Mouse (Mus musculus): ENCODE data around the gene Hic1. TPM values are rescaled to one million over a fixed set of nuclear protein-coding genes. Genes with fewer than 3 reads are reported as not detected.

Gene Hic1
- polyA plus RNA-seq, 1 experiment from 2014 or later = 1.9 TPM

DNA sequence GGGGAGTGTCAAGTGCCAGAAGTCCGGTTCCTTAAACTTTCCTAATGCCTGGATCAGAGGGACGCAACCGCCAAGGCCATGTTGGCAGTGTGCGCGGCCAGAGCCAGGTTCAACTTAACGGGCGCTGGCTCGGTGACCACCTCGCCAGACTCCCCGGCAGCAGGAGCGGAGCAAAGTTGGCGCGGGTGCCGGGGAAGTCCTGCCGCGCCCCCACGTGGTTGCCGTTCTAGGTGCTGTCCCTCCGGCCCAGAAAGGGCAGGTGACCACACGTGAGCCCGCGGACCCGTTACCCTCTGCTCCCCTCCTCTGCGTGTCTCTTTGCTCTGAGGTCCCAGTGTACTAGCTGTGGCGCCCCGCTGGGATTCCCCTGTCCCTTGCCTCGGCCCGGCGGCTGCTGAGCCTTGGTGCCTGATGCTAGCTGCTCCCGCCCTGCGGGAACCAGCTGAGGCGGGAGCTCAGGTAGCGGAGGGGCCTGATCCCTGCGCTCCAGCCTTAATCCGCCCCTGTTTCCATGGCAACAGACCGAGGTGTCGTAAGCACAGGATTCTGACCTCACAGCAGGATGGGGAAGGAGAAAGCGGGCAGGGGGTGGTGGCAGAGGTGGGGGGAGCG, 25.6 kb upstream of the Hic1 start:
- H3K27me3 ChIP-seq (replicated peaks; ENCODE audit: control insufficient read depth, insufficient read depth, low read length) = peaks cover 11% of the 10 kb centered on the region
- under 1% methylated on average over 39 of the region's 39 CpGs for whole genome bisulfite sequencing
- peak overlapping the region; percentile 20; the same call in 1 of the 2 replicates for H3K27ac ChIP-seq (ENCODE audit: low read depth, low read length)
- peak overlapping the region; percentile 72 for H3K4me2 ChIP-seq (ENCODE audit: low read length)
- H3K36me3 ChIP-seq (ENCODE audit: control insufficient read depth, insufficient read depth, low read length) = no peaks in the 10 kb centered on the region
- peak; percentile 35; the same call in 1 of the 2 replicates for ATAC-seq
- no peaks in the 10 kb centered on the region for H3K9me3 ChIP-seq (ENCODE audit: control insufficient read depth, low read length)
- peak overlapping the region; percentile 68 for H3K9ac ChIP-seq (ENCODE audit: low read depth, low read length)
- H3K4me1 ChIP-seq (ENCODE audit: control insufficient read depth, insufficient read depth, low read depth, low read length) = peaks cover 31% of the 10 kb centered on the region
- peak overlapping the region; percentile 60 for H3K4me3 ChIP-seq (ENCODE audit: low read length)

DNA sequence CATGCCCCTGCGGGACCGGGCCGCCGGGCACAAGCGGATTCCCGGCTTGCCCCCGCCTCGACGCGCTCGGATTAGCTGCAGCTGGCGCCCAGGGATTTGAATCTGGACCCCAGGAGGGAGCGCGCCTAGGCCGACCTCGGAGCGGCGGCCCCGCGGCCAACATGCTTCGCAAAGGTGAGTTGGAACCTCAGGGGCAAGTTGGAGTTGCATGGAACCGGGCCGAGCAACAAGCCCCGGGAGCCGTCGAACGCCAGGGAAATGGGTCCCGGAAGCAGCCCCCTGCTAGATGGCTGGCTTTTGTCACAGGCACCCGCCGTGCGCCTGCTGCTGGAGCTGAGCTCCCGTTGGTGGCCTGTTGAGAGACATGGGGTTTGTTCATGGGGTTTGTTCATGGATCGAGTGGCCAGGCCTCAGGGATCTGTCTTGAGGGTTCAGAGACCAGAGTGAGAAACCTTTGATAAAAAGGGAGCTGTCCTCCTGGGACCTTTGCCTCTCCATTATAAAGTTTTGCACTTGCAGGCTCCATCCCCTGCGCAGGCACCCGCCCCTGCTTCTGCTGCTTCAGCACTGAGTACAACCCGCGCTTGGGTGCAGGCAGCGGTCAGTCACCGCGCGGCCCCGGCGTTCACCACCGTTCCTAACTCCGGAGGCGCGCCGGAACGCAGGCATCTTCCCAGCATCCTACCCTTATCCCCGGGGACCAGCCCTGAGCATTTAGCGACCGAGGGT, 25.0 kb upstream of the Hic1 start:
- no peak for ATAC-seq
- Histone ChIP-seq H3K4me1 (ENCODE audit: control insufficient read depth, insufficient read depth, low read depth, low read length) (peaks cover 37% of the 10 kb centered on the region), H3K36me3 (ENCODE audit: control insufficient read depth, insufficient read depth, low read length) (no peaks in the 10 kb centered on the region), H3K9me3 (ENCODE audit: control insufficient read depth, low read length) (no peaks in the 10 kb centered on the region), H3K4me2 (ENCODE audit: low read length) (peak overlapping the region; percentile 72), H3K27me3 (replicated peaks; ENCODE audit: control insufficient read depth, insufficient read depth, low read length) (peaks cover 11% of the 10 kb centered on the region), H3K27ac (ENCODE audit: low read depth, low read length) (peak overlapping the region; percentile 32; the same call in 1 of the 2 replicates), H3K4me3 (ENCODE audit: low read length) (peak overlapping the region; percentile 60), H3K9ac (ENCODE audit: low read depth, low read length) (peak overlapping the region; percentile 68)
- under 1% methylated on average over 52 of the region's 52 CpGs for WGBS

DNA sequence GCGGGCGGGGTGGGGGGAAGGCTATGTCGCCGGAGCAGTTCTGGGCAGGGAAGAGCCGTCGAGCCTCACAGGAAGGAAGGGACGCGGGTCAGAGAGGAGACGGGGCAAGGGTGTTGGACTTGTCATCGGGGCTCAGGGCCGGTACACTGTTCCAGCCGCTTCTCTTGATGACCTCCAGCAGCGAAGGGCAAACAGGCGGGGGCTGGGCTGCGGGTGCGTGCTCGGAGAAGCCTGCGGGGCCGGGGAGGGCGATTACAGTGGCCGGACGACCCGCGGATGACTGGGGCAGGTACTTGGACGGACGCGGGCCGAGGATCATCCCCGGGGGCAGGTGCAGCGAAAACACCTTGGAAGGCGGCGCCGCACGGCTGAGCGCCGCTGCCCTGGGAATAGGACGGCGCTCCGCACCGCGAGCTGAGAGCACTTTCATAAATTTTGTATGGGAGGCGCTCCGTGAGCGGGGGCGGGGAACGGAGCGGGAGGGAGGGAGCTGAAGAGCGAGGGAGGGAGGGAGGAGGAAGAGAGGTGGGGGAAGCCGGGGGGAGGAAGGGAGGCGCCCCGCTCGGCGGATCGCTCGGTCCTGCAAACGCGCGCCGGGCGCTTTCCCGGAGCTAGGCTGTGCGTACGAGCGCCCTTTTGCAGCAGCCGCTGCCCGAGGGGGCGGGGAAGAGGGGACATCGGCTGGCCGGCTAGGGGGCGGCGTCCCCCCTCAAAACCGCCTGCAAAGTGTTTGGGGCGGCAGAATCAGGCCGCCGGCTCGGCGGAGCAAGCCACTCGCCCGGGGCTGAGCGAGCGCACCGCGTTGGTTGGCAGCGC, 24.1 kb upstream of the Hic1 start, which contains the start of gene Rtn4rl1:
Gene Rtn4rl1 (plus strand): TSS at position 528 of the 816 bp plus-strand sequence.
- peak within 1 kb of the TSS; percentile 72 for H3K4me2 ChIP-seq (ENCODE audit: low read length)
- peaks cover 39% of the 10 kb centered on the region for H3K4me1 ChIP-seq (ENCODE audit: control insufficient read depth, insufficient read depth, low read depth, low read length)
- H3K27me3 ChIP-seq (replicated peaks; ENCODE audit: control insufficient read depth, insufficient read depth, low read length) = peaks cover 11% of the 10 kb centered on the region
- WGBS = under 1% methylated on average over 71 of the region's 84 CpGs
- H3K36me3 ChIP-seq (ENCODE audit: control insufficient read depth, insufficient read depth, low read length) = no peaks in the 10 kb centered on the region
- H3K4me3 ChIP-seq (ENCODE audit: low read length) = peak within 1 kb of the TSS; percentile 60
- H3K27ac ChIP-seq (ENCODE audit: low read depth, low read length) = peak within 1 kb of the TSS; percentile 32; the same call in 1 of the 2 replicates
- H3K9ac ChIP-seq (ENCODE audit: low read depth, low read length) = peak within 1 kb of the TSS; percentile 68
- ATAC-seq = no peak
- no peaks in the 10 kb centered on the region for H3K9me3 ChIP-seq (ENCODE audit: control insufficient read depth, low read length)

DNA sequence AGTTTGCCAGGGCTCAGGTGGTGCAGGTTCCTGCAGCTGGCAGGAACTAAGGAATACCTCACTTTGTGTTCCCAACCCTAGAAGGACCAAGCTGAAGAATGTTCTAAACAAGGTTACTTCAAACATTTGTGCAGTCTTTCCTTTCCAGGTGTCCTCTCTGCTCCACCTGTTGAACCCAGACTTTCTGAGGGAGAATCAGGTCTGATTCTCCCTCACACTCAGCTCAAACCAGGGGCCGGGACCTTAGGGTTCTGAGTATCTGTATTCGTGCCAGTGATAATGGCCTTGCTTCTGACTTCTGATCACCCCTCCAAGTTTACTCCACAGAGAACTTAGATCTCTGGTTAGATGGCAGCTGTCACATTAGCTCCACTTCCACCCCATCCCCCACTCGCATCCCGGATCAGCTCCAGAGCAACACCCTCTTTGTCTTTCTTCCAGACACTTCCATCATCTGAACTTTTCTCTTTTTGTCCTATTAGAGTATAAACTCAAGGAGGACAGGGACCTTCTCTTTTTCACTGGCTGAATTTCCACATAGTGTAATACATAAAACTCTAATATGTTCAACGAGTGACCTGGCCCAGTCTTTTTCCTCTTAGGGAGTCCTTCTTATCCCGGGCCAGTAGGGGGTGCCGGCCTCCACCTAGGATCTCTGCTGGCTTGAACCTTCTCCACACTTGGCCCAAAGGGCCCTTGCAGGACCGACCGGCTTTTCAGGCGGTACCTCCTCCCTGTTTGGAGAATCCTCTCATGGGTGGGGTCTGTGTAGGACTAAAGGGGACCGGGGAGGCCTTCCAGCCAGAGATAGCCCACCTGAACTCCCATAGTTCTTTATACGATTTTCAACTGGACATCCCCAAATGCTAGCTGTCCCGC, 23.3 kb upstream of the Hic1 start:
- Histone ChIP-seq H3K9ac (ENCODE audit: low read depth, low read length) (peak overlapping the region; percentile 68; the same call in 1 of the 2 replicates), H3K4me1 (ENCODE audit: control insufficient read depth, insufficient read depth, low read depth, low read length) (peaks cover 39% of the 10 kb centered on the region), H3K4me2 (ENCODE audit: low read length) (peak overlapping the region; percentile 72), H3K4me3 (ENCODE audit: low read length) (peak overlapping the region; percentile 60), H3K36me3 (ENCODE audit: control insufficient read depth, insufficient read depth, low read length) (no peaks in the 10 kb centered on the region), H3K27ac (ENCODE audit: low read depth, low read length) (no peak overlapping the region), H3K9me3 (ENCODE audit: control insufficient read depth, low read length) (no peaks in the 10 kb centered on the region), H3K27me3 (replicated peaks; ENCODE audit: control insufficient read depth, insufficient read depth, low read length) (peaks cover 11% of the 10 kb centered on the region)
- peak; percentile 40 for ATAC-seq
- WGBS = 20% methylated on average over 13 of the region's 13 CpGs

DNA sequence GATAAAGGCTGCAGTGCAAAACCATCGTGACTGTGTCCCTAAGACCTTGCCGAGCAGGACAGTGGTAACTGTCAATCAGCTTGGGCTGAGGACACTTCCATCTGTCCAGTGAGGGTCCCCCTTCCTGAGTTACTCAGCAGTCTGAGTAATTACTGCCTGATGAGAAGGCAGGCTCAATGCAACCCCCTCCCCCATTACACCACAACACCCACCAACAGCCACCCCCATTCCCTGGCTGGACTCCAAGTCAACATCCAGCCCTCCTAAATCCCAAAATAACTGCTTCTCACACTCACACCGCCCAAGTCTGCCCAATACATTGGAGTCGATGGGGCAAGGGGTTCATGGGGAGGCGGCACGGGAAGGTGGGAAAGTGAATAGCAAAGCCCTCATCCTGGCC, 22.5 kb upstream of the Hic1 start:
- peaks cover 11% of the 10 kb centered on the region for H3K27me3 ChIP-seq (replicated peaks; ENCODE audit: control insufficient read depth, insufficient read depth, low read length)
- no peak overlapping the region for H3K27ac ChIP-seq (ENCODE audit: low read depth, low read length)
- no peak overlapping the region for H3K4me2 ChIP-seq (ENCODE audit: low read length)
- no peaks in the 10 kb centered on the region for H3K36me3 ChIP-seq (ENCODE audit: control insufficient read depth, insufficient read depth, low read length)
- no peak for ATAC-seq
- H3K4me3 ChIP-seq (ENCODE audit: low read length) = no peak overlapping the region
- WGBS = 63% methylated on average over 6 of the region's 6 CpGs
- H3K9me3 ChIP-seq (ENCODE audit: control insufficient read depth, low read length) = no peaks in the 10 kb centered on the region
- H3K9ac ChIP-seq (ENCODE audit: low read depth, low read length) = no peak overlapping the region
- H3K4me1 ChIP-seq (ENCODE audit: control insufficient read depth, insufficient read depth, low read depth, low read length) = peaks cover 39% of the 10 kb centered on the region

DNA sequence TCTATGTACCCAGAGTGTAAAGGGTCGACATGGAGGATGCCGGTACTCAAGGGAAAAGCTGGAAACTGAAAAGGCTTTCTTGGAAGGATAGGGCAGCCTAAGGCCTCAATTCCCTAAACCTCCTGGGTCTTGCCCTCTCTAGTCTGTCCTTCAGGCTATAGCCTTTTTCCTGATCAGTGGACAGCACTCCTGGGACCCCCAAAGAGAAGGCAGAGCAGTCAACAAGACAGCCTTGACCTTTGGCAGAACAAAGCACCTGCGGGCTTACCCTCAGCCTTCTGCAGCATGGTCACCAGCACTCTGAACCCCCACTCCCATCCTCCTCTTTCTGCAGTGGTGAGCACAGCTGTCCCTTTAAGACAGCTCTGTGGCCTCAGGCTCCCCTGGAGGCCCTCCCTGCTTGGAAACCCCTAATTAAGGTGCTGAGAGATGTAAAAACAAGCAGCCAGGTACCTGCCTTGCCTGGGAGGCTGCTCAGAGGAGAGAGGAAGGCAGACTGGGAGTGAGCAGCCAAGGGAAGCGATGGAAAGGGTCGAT, 21.7 kb upstream of the Hic1 start, which contains the start of gene Dph1:
Gene Dph1 (minus strand): TSS at position 337 of the 537 bp plus-strand sequence.
- ATAC-seq = no peak
- H3K27me3 ChIP-seq (replicated peaks; ENCODE audit: control insufficient read depth, insufficient read depth, low read length) = peaks cover 7% of the 10 kb centered on the region
- peaks cover 33% of the 10 kb centered on the region for H3K4me1 ChIP-seq (ENCODE audit: control insufficient read depth, insufficient read depth, low read depth, low read length)
- peak within 1 kb of the TSS; percentile 16; the same call in 1 of the 2 replicates for H3K27ac ChIP-seq (ENCODE audit: low read depth, low read length)
- H3K9me3 ChIP-seq (ENCODE audit: control insufficient read depth, low read length) = no peaks in the 10 kb centered on the region
- H3K9ac ChIP-seq (ENCODE audit: low read depth, low read length) = peak within 1 kb of the TSS; percentile 68
- no peaks in the 10 kb centered on the region for H3K36me3 ChIP-seq (ENCODE audit: control insufficient read depth, insufficient read depth, low read length)
- 45% methylated on average over 5 of the region's 5 CpGs for WGBS
- peak within 1 kb of the TSS; percentile 96 for H3K4me2 ChIP-seq (ENCODE audit: low read length)
- H3K4me3 ChIP-seq (ENCODE audit: low read length) = peak within 1 kb of the TSS; percentile 64

DNA sequence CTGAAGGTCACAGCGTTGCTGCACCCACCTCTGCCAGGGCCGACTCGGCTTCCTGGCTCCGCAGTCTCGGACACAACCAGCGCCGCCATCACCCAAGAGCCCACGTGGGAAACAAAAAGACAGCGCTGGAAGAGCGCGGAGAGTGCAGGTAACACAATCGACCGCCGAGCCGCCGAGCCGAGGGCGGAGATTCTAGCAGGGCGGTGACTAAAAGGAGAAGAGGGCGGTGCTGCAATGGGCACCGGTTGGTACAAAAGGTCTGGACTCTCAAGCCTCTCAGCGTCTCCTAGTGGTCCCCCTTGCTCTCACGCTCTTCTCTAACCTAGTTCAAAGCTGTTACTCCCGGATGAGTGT, 21.0 kb upstream of the Hic1 start:
- peak overlapping the region; percentile 68 for H3K9ac ChIP-seq (ENCODE audit: low read depth, low read length)
- no peaks in the 10 kb centered on the region for H3K36me3 ChIP-seq (ENCODE audit: control insufficient read depth, insufficient read depth, low read length)
- WGBS = 0% methylated on average over 24 of the region's 24 CpGs
- peak overlapping the region; percentile 64 for H3K4me3 ChIP-seq (ENCODE audit: low read length)
- ATAC-seq = peak; percentile 89
- peak overlapping the region; percentile 96 for H3K4me2 ChIP-seq (ENCODE audit: low read length)
- H3K27me3 ChIP-seq (replicated peaks; ENCODE audit: control insufficient read depth, insufficient read depth, low read length) = peaks cover 4% of the 10 kb centered on the region
- peaks cover 30% of the 10 kb centered on the region for H3K4me1 ChIP-seq (ENCODE audit: control insufficient read depth, insufficient read depth, low read depth, low read length)
- H3K27ac ChIP-seq (ENCODE audit: low read depth, low read length) = no peak overlapping the region
- H3K9me3 ChIP-seq (ENCODE audit: control insufficient read depth, low read length) = no peaks in the 10 kb centered on the region

DNA sequence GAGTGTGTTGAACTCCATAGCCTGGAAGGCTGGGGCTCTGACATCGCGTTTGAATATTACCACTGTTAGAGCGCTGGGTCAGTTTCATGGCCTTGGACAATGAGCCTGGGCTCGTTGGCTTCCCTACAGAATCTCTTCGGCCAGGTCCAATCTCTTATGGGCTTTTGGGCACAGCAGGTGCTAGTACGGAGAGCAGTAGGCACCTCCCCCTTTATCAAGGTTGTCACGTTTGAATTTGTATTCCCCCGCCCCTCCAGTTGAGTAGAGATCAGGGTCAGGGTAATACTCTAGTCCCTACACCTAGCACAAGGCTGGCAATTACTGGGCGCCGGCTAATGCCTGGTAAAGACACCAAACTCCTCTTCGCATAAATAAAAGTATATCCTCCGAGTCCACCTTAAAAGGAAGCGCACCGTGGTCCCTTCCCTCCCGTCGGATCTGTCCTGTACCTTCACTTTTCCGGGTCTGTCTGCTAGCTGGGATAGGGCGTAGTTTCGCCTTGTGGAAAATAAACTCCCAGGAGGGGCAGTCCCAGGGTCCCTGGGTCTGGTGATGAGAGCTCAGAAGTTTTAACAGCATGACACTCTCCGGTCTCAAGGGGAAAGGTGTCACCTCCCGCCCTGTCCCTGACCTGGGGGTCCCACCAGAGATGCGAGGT, 20.5 kb upstream of the Hic1 start:
- H3K4me3 ChIP-seq (ENCODE audit: low read length) = peak overlapping the region; percentile 64
- peaks cover 30% of the 10 kb centered on the region for H3K4me1 ChIP-seq (ENCODE audit: control insufficient read depth, insufficient read depth, low read depth, low read length)
- H3K9me3 ChIP-seq (ENCODE audit: control insufficient read depth, low read length) = no peaks in the 10 kb centered on the region
- peak overlapping the region; percentile 96 for H3K4me2 ChIP-seq (ENCODE audit: low read length)
- H3K27ac ChIP-seq (ENCODE audit: low read depth, low read length) = no peak overlapping the region
- H3K36me3 ChIP-seq (ENCODE audit: control insufficient read depth, insufficient read depth, low read length) = no peaks in the 10 kb centered on the region
- peak; percentile 40 for ATAC-seq
- peak overlapping the region; percentile 68 for H3K9ac ChIP-seq (ENCODE audit: low read depth, low read length)
- H3K27me3 ChIP-seq (replicated peaks; ENCODE audit: control insufficient read depth, insufficient read depth, low read length) = peaks cover 4% of the 10 kb centered on the region
- WGBS = under 1% methylated on average over 22 of the region's 22 CpGs

Measured in hindbrain, embryonic 16.5 days (tissue).